Mouse (Mus musculus) CD4-positive, CD25-positive, alpha-beta regulatory T cell, adult 2 months (primary cell): ENCODE measurements around the gene Narf.

Experiments
- DNase-seq: peaks from one replicate; pipeline ENCODE4 v3.0.0-alpha.2; 2012; ENCODE audit warnings: low read depth, low spot score

Narf gene

GRCm38 (mm10) chr11:121236564-121237344, at the start of gene Narf:
TSS of gene Narf (plus strand) at chr11:121237253.
- DNase-seq = peak; percentile 99

GRCm38 (mm10) chr11:121189681-121190080, 47.4 kb upstream of the Narf start:
- DNase-seq = no peak

GRCm38 (mm10) chr11:121192742-121193141, 44.3 kb upstream of the Narf start:
- no peak for DNase-seq

GRCm38 (mm10) chr11:121193415-121193814, 43.6 kb upstream of the Narf start:
- DNase-seq = no peak

- no peak for DNase-seq
Measured at GRCm38 (mm10) chr11:121198622-121199021, 38.4 kb upstream of the Narf start.

- no peak for DNase-seq
Measured at GRCm38 (mm10) chr11:121199851-121200250, 37.2 kb upstream of the Narf start.

- DNase-seq = no peak
Measured at GRCm38 (mm10) chr11:121200781-121201180, 36.3 kb upstream of the Narf start.

GRCm38 (mm10) chr11:121201436-121202198, 35.4 kb upstream of the Narf start:
- DNase-seq = peak; percentile 66

GRCm38 (mm10) chr11:121203859-121204160, 33.2 kb upstream of the Narf start:
- no peak for DNase-seq

GRCm38 (mm10) chr11:121204161-121205006, 32.7 kb upstream of the Narf start, which contains the start of the genes Hexdc and Ogfod3:
TSS of gene Hexdc (plus strand) at chr11:121204433.
TSS of gene Ogfod3 (minus strand) at chr11:121204711.
- peak; percentile 96 for DNase-seq

- no peak for DNase-seq
Measured at GRCm38 (mm10) chr11:121216831-121217230, 20.2 kb upstream of the Narf start.

GRCm38 (mm10) chr11:121219776-121220175, 17.3 kb upstream of the Narf start:
- DNase-seq = no peak

- no peak for DNase-seq
Measured at GRCm38 (mm10) chr11:121220771-121221170, 16.3 kb upstream of the Narf start.

- DNase-seq = no peak
Measured at GRCm38 (mm10) chr11:121221321-121222010, 15.6 kb upstream of the Narf start.

GRCm38 (mm10) chr11:121228129-121229017, 8.7 kb upstream of the Narf start:
- peak; percentile 54 for DNase-seq

- DNase-seq = peak; percentile 92
Measured at GRCm38 (mm10) chr11:121229018-121229439, 8.0 kb upstream of the Narf start, which contains the start of gene Cybc1. TSS of gene Cybc1 (minus strand) at chr11:121229322.

- DNase-seq = no peak
Measured at GRCm38 (mm10) chr11:121231191-121231590, 5.9 kb upstream of the Narf start.

GRCm38 (mm10) chr11:121231628-121232291, 5.3 kb upstream of the Narf start:
- no peak for DNase-seq

GRCm38 (mm10) chr11:121232706-121233105, 4.3 kb upstream of the Narf start:
- no peak for DNase-seq
